Mouse (Mus musculus) intestine, postnatal 0 days (tissue): Measurements from ENCODE around the gene Klhdc10. TPM values are rescaled to one million over a fixed set of nuclear protein-coding genes. Genes with fewer than 3 reads are reported as not detected.
A peak's percentile ranks its signal among the peaks of the same experiment; 100 is the strongest.

Experiments used
- ATAC-seq: fragments of 200-750 bp; cut with Nextera tagmentation; 2 replicates; pipeline ENCODE4 v1.8.0; 2017; ENCODE audit warnings: mild to moderate bottlenecking, moderate TSS enrichment, moderate library complexity
- H3K27ac ChIP-seq: fragments of 300-500 bp; sonication (generic); 2 replicates; pipeline ENCODE4 v1.5.1; 2014; ENCODE audit warnings: mild to moderate bottlenecking, low read depth, low read length, moderate library complexity
- H3K27me3 ChIP-seq: fragments of 300-500 bp; sonication (generic); replicated peaks from 2 replicates; pipeline ENCODE4 v1.6.1; 2014; ENCODE audit warnings: low read length, mixed read lengths; ENCODE audit not compliant: control insufficient read depth, insufficient read depth
- H3K36me3 ChIP-seq: fragments of 300-500 bp; sonication (generic); 2 replicates; pipeline ENCODE4 v1.6.1; 2014; ENCODE audit warnings: mild to moderate bottlenecking, moderate library complexity; ENCODE audit not compliant: control insufficient read depth, insufficient read depth
- H3K4me1 ChIP-seq: fragments of 300-500 bp; sonication (generic); replicated peaks from 2 replicates; pipeline ENCODE4 v1.6.1; 2014; ENCODE audit warnings: antibody characterized with exemption, low read length, mixed read lengths; ENCODE audit not compliant: control insufficient read depth, insufficient read depth
- H3K4me2 ChIP-seq: fragments of 300-500 bp; sonication (generic); replicated peaks from 2 replicates; pipeline ENCODE4 v1.6.1; 2014; ENCODE audit warnings: low read depth, mild to moderate bottlenecking, moderate library complexity
- H3K4me3 ChIP-seq: fragments of 300-500 bp; sonication (generic); 2 replicates; pipeline ENCODE4 v1.5.1; 2014; ENCODE audit warnings: low read depth, low read length
- H3K9ac ChIP-seq: fragments of 300-500 bp; sonication (generic); 2 replicates; pipeline ENCODE4 v1.6.1; 2014; ENCODE audit warnings: mild to moderate bottlenecking, low read depth, low read length
- H3K9me3 ChIP-seq: fragments of 300-500 bp; sonication (generic); 2 replicates; pipeline ENCODE4 v1.6.1; 2016; ENCODE audit warnings: mixed run types; ENCODE audit not compliant: control insufficient read depth
- CTCF ChIP-seq: sonication (generic); IDR thresholded peaks from 2 replicates; pipeline ENCODE4 v1.5.1; 2016; ENCODE audit warnings: low read depth, mild to moderate bottlenecking, control low read depth, antibody characterized with exemption, moderate library complexity
- WGBS: fragments of 180-500 bp; shearing (Covaris S2); extraction: QIAGEN DNeasy Blood & Tissue Kit; methylation state at CpG from one replicate; pipeline ENCODE4 v1.1.7; 2014; 5-methylcytosine and 5-hydroxymethylcytosine counted together
- polyA plus RNA-seq: library from polyadenylated mRNA; unstranded; fragments of >200 nt; fragmentation: Nextera tagmentation; extraction: Ambion mirVana; gene quantifications from 2 replicates; pipeline ENCODE4 v1.2.1, GENCODE M21; 2015

The Klhdc10 gene
- polyA plus RNA-seq, 1 experiment from 2014 or later, result 6.2 TPM

- Histone ChIP-seq H3K27me3 (no peaks in the 10 kb centered on the region), H3K36me3 (no peaks in the 10 kb centered on the region), H3K9ac (no peak overlapping the region), H3K9me3 (no peaks in the 10 kb centered on the region), H3K4me2 (no peak overlapping the region), H3K4me1 (no peaks in the 10 kb centered on the region), H3K27ac (no peak overlapping the region), H3K4me3 (no peak overlapping the region)
- 87% methylated on average over 12 of the region's 12 CpGs for WGBS
- TF ChIP-seq CTCF, result no peak
- ATAC-seq, result 0 out of 2 replicates have a peak, but pooled peaks have one; percentile 19
Measured at GRCm38 (mm10) chr6:30356680-30357079, 45.0 kb upstream of the Klhdc10 start.

- H3K27me3 ChIP-seq, result no peaks in the 10 kb centered on the region
- 0 out of 2 replicates have a peak, but pooled peaks have one; percentile 29 for ATAC-seq
- 16% methylated on average over 9 of the region's 9 CpGs for WGBS
Measured at GRCm38 (mm10) chr6:30357561-30358177, 44.0 kb upstream of the Klhdc10 start.

GRCm38 (mm10) chr6:30359762-30360509, 41.7 kb upstream of the Klhdc10 start:
- TF ChIP-seq CTCF, result no peak
- H3K4me1 ChIP-seq, result no peaks in the 10 kb centered on the region
- no peak for ATAC-seq
- H3K4me3 ChIP-seq, result no peak overlapping the region
- H3K9me3 ChIP-seq, result no peaks in the 10 kb centered on the region
- no peak overlapping the region for H3K27ac ChIP-seq
- 71% methylated on average over 12 of the region's 12 CpGs for WGBS
- H3K27me3 ChIP-seq, result no peaks in the 10 kb centered on the region
- H3K36me3 ChIP-seq, result peaks cover 4% of the 10 kb centered on the region; the same call in 1 of the 2 replicates
- H3K4me2 ChIP-seq, result no peak overlapping the region
- H3K9ac ChIP-seq, result no peak overlapping the region

More at GRCm38 (mm10) chr6:30357561-30358177, 44.0 kb upstream of the Klhdc10 start:
- TF ChIP-seq CTCF, result peak; percentile 93
- H3K36me3 ChIP-seq, result no peaks in the 10 kb centered on the region
- H3K4me2 ChIP-seq, result no peak overlapping the region
- H3K4me1 ChIP-seq, result no peaks in the 10 kb centered on the region
- no peak overlapping the region for H3K9ac ChIP-seq
- H3K27ac ChIP-seq, result no peak overlapping the region
- no peaks in the 10 kb centered on the region for H3K9me3 ChIP-seq
- H3K4me3 ChIP-seq, result no peak overlapping the region

- no peak overlapping the region for H3K9ac ChIP-seq
- WGBS, result 24% methylated on average over 5 of the region's 5 CpGs
- H3K4me2 ChIP-seq, result no peak overlapping the region
- no peaks in the 10 kb centered on the region for H3K27me3 ChIP-seq
- no peaks in the 10 kb centered on the region for H3K9me3 ChIP-seq
- no peak overlapping the region for H3K4me3 ChIP-seq
- H3K36me3 ChIP-seq, result peaks cover 38% of the 10 kb centered on the region
- H3K4me1 ChIP-seq, result no peaks in the 10 kb centered on the region
- H3K27ac ChIP-seq, result no peak overlapping the region
- no peak for TF ChIP-seq CTCF
- ATAC-seq, result no peak
Measured at GRCm38 (mm10) chr6:30363808-30364207, 37.9 kb upstream of the Klhdc10 start.

GRCm38 (mm10) chr6:30369291-30369690, 32.4 kb upstream of the Klhdc10 start:
- Histone ChIP-seq H3K4me2 (no peak overlapping the region), H3K9me3 (no peaks in the 10 kb centered on the region), H3K27ac (no peak overlapping the region), H3K4me1 (no peaks in the 10 kb centered on the region), H3K4me3 (no peak overlapping the region), H3K36me3 (peaks cover 87% of the 10 kb centered on the region), H3K27me3 (no peaks in the 10 kb centered on the region), H3K9ac (no peak overlapping the region)
- peak; percentile 40 for TF ChIP-seq CTCF
- 84% methylated on average over 3 of the region's 3 CpGs for WGBS
- ATAC-seq, result no peak

GRCm38 (mm10) chr6:30372627-30373369, 28.9 kb upstream of the Klhdc10 start:
- Histone ChIP-seq H3K4me3 (no peak overlapping the region), H3K4me1 (no peaks in the 10 kb centered on the region), H3K9me3 (no peaks in the 10 kb centered on the region), H3K36me3 (peaks cover 72% of the 10 kb centered on the region), H3K9ac (no peak overlapping the region), H3K27ac (no peak overlapping the region), H3K27me3 (no peaks in the 10 kb centered on the region), H3K4me2 (no peak overlapping the region)
- WGBS, result 95% methylated on average over 17 of the region's 17 CpGs
- ATAC-seq, result no peak
- TF ChIP-seq CTCF, result no peak
